Mouse (Mus musculus): ENCODE measurements around the gene 2410131K14Rik. TPM values are rescaled to one million over a fixed set of nuclear protein-coding genes. Genes with fewer than 3 reads are reported as not detected.

Gene 2410131K14Rik
- total RNA-seq, 2 experiments from 2014 or later: 3.4 to 4.0 TPM

DNA sequence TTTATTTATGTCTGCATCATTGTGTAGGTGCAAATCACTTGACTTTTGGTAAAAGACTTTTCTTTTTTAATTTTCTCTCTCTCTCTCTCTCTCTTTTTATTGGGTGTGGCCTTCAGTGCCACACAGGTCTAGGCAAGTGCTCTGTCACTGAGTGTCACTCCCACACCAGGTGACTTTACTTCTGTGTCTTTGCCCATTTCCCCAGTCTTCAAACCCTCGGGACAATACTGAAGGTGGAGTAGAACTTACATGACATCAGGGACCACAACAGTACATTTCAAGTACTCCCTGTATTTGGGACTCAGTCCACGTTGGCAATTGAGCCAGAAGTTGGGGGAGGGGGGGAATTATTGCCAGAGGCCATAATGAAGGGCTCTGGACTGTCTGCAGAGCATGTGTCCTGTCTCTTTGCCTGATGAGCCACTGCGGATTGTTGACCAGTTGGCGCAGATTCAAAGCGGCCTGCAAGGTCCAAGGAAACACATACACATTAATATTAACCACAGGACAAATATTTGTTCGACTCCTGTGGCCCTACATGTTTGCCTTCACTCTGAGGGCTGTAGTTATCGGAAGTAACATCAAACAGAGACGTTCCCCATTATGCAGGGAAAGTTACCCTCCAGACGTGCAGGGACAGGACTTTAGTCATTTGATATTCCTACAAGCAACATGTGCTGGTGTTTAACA lies 57.6 kb downstream of the 2410131K14Rik start:
- intact Hi-C loops (cut with DNase I): no loop called here

DNA sequence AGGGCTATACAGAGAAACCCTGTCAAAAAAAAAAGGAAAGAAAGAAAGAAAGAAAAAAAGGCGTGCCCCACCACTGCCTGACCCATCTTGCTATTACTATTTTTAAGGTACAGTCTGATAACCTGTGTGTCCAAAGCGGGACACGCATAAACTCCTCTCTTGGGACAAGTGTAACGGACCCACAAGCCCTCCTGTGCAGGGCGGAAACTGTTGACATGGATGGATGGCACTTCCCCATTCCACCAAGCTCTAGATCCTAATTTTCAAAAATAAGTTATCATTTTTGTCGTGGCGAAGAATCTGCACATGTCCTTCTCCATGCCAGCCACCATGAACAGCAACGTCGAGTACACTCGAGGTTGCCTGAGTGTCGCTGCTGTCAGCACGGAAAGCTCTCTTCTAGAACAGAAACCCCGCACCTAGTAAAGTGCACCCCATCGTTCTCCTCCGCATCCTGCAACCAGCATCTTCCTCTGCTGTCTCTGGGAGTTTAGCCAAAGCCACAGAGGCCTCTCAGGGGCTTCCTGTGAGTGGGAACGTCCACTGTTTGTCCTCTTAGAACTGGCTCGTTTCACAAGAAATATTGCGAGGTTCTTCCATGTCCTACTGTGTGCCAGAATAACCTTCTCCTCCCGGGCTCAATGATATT lies 60.1 kb downstream of the 2410131K14Rik start:
- DNase-seq: no peak
- intact Hi-C loops (cut with DNase I): no loop called here

More for the DNA sequence above, 57.6 kb downstream of the 2410131K14Rik start:
- DNase-seq: no peak

DNA sequence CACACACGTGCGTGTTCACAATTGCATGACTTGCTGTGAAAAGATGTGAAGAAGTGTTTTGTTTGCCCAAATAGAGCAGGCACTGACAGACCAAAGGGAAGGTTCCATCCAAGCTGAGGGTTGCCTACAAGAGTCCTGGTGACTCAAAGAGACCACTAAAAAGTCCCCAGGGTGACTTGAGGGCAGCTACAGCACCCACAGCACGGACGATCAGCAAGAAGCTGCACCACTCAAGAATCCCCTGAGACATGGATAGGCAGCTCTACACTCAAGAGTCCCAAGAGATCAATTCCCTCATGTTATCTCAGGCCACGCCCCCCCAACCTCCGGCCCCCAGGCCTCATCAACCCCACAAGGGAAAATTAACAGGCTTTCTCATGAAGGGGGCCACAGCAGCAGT lies 65.4 kb downstream of the 2410131K14Rik start:
- no peak for DNase-seq
- intact Hi-C loops (cut with DNase I): no loop called here

DNA sequence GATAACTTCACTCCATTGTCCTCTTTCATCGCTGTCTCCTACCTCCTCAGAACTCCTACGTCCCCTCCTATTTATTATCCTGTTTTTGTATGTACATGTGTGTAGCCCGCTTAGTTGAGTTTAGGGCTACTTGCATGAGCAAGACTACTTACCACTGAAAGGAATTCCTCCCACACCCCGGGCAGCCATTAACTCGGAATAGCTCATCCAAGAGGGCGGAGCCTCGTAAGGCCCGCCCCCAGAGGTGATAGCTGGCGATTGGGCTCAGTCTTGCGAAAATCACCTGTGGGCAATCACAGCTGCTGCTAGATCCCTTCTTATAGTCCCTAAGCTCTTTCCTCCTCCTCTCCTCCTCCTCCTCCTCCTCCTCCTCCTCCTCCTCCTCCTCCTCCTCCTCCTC lies 66.2 kb downstream of the 2410131K14Rik start:
- intact Hi-C loops (cut with DNase I): no loop called here
- no peak for DNase-seq

DNA sequence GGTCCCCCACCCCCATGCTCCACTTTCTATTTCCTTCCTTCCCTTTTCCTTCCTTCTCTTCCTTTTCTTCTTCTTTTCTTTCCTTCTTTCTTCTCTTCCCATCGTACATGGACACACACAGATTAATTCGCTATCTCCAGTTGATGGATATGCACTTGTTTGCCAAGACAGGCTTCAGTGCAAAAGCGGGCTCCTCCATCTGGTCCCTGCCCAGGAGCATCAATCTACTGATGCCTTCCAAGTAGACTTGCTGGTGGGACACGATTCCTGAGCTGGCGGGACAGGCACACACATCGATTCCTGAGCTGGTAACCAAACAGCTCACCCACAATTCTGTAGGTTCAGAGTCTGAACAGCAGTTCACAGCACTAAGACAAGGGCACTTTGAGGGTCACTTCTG lies 68.7 kb downstream of the 2410131K14Rik start:
- no peak for DNase-seq
- intact Hi-C loops (cut with DNase I): no loop called here

Other genes with a start within 250 kb of the 2410131K14Rik start
- gene Tesc, start 217.5 kb upstream of the 2410131K14Rik start, total RNA-seq (2021): under 1 TPM; 0.44 to 0.71 TPM
- 10 to 100 TPM; 17.8 to 19.1 TPM for gene Fbxw8, start 89.8 kb upstream of the 2410131K14Rik start, total RNA-seq (2021)
- gene Hrk, start 80.6 kb upstream of the 2410131K14Rik start, total RNA-seq (2021): under 1 TPM; 0.10 to 0.20 TPM
- 1 to 10 TPM in 1 of 2 experiments, under 1 TPM in 1; 0.64 to 1.5 TPM for gene Rnft2, start 111 bp upstream of the 2410131K14Rik start, total RNA-seq (2021)

Data from gastrocnemius, postnatal 36 days (tissue).